Mouse (Mus musculus) forebrain, embryonic 14.5 days (tissue): Measurements from ENCODE around the gene Sgcd. TPM values are rescaled to one million over a fixed set of nuclear protein-coding genes. Genes with fewer than 3 reads are reported as not detected.

ENCODE experiments used
- ATAC-seq: fragments of 200-750 bp; cut with Nextera tagmentation; 2 replicates; pipeline ENCODE4 v1.8.0; 2017; ENCODE audit warnings: mild to moderate bottlenecking, moderate library complexity
- DNase-seq: peaks from one replicate; pipeline ENCODE4 v3.0.0-alpha.2; 2015; ENCODE audit warnings: low spot score
- H3K27ac ChIP-seq: fragments of 300-500 bp; sonication (generic); 2 replicates; pipeline ENCODE4 v1.5.1; 2014; ENCODE audit warnings: low read depth, mild to moderate bottlenecking, control low read depth, low read length, moderate library complexity
- H3K27me3 ChIP-seq: fragments of 300-500 bp; sonication (generic); replicated peaks from 2 replicates; pipeline ENCODE4 v1.6.1; 2014; ENCODE audit warnings: low read length, control low read depth, mixed read lengths; ENCODE audit not compliant: control insufficient read depth, insufficient read depth
- H3K36me3 ChIP-seq: fragments of 300-500 bp; sonication (generic); 2 replicates; pipeline ENCODE4 v1.6.1; 2014; ENCODE audit warnings: low read length, control low read depth; ENCODE audit not compliant: control insufficient read depth, insufficient read depth
- H3K4me1 ChIP-seq: fragments of 300-500 bp; sonication (generic); 2 replicates; pipeline ENCODE4 v1.6.1; 2014; ENCODE audit warnings: antibody characterized with exemption, low read length, control low read depth; ENCODE audit not compliant: control insufficient read depth, insufficient read depth
- H3K4me2 ChIP-seq: fragments of 300-500 bp; sonication (generic); 2 replicates; pipeline ENCODE4 v1.6.1; 2014; ENCODE audit warnings: mild to moderate bottlenecking, control low read depth, low read length
- H3K4me3 ChIP-seq: fragments of 300-500 bp; sonication (generic); 2 replicates; pipeline ENCODE4 v1.5.1; 2014; ENCODE audit warnings: low read depth, low read length, control low read depth
- H3K9ac ChIP-seq: fragments of 300-500 bp; sonication (generic); 2 replicates; pipeline ENCODE4 v1.6.1; 2014; ENCODE audit warnings: mild to moderate bottlenecking, low read length, control low read depth, moderate library complexity
- H3K9me3 ChIP-seq: fragments of 300-500 bp; sonication (generic); replicated peaks from 2 replicates; pipeline ENCODE4 v1.6.1; 2016; ENCODE audit warnings: low read length, control low read depth, mixed read lengths; ENCODE audit not compliant: control insufficient read depth
- WGBS: fragments of 180-500 bp; shearing (Covaris S2); extraction: QIAGEN DNeasy Blood & Tissue Kit; methylation state at CpG from one replicate; pipeline ENCODE4 v1.1.7; 2014; 5-methylcytosine and 5-hydroxymethylcytosine counted together
- polyA plus RNA-seq: library from polyadenylated mRNA; unstranded; fragments of >200 nt; fragmentation: Nextera tagmentation; extraction: Ambion mirVana; gene quantifications from 2 replicates; pipeline ENCODE4 v1.2.1, GENCODE M21; 2014

Sgcd gene
- polyA plus RNA-seq, 1 experiment from 2014 or later, result 0.91 TPM

DNA sequence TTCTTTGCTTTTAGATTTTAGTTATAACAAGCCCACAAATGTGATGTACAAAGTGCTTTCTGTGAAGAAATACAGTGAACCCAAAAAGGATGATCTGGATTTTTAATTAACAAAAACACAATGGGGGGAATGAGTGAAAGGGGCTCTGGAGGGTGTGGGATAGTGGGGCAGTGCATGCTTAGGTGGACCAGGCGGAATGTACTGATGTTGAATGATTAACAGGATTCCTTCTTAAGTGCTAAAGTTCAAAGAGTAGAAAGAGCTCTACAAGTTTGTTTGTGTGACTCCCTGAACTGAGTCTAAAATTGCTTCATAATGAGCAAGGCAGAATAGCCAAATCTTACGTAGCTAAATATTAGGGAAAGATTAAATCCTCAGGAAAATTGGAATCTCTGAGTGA is 246.0 kb downstream of the Sgcd start:
- 48% methylated on average over 2 of the region's 2 CpGs for WGBS
- Histone ChIP-seq H3K4me3 (no peak overlapping the region), H3K36me3 (no peaks in the 10 kb centered on the region), H3K27ac (no peak overlapping the region), H3K4me1 (no peaks in the 10 kb centered on the region), H3K27me3 (no peaks in the 10 kb centered on the region), H3K9ac (no peak overlapping the region), H3K9me3 (no peaks in the 10 kb centered on the region), H3K4me2 (no peak overlapping the region)
- ATAC-seq, result no peak
- DNase-seq, result no peak

DNA sequence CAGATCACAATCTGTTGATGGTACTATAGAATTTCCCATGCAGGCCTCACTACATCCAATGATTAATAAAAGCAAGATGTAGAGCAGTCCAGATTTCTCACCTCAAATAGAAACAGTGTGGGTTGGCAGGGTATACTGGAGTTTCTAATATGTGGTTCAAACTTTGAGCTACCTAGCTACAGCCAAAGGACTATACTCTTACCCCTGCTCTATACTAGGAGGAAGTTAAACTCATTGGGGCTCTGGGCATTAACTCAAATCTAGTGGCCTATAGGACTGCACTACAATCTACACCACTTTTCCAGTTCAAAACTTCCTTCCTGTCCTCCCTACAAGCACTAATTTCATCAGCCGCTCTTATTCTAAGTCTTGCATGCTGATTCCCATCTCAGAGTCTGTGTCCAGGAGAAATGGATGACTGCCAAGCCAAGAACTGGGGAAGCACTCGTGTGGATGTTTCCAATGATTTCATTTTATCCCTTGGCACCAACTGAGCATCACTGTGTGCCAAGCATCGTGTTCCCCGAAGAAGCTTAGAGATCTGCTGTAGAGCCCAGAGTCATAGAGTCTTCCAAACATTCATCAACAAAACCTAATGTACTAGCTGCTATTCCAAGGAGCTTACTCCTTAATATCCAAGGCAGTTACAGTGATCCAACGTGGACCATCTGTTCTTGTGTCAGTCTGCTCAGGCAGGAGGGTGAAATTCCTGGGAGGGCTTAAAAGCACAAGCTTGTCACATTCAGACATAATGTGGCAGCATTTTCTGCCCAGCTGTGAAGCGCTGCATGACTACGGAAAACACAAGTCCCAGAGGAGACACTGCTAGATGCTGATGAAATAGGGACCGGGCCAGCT is 283.6 kb downstream of the Sgcd start:
- H3K4me1 ChIP-seq, result peaks cover 4% of the 10 kb centered on the region; the same call in 1 of the 2 replicates
- H3K9me3 ChIP-seq, result no peaks in the 10 kb centered on the region
- H3K36me3 ChIP-seq, result no peaks in the 10 kb centered on the region
- no peak overlapping the region for H3K9ac ChIP-seq
- no peaks in the 10 kb centered on the region for H3K27me3 ChIP-seq
- no peak overlapping the region for H3K4me2 ChIP-seq
- H3K27ac ChIP-seq, result no peak overlapping the region
- ATAC-seq (peak; percentile 84), DNase-seq (peak; percentile 77)
- H3K4me3 ChIP-seq, result no peak overlapping the region
- 69% methylated on average over 8 of the region's 8 CpGs for WGBS

- ATAC-seq (no peak), DNase-seq (peak; percentile 24)
- H3K27ac ChIP-seq, result no peak overlapping the region
- no peak overlapping the region for H3K9ac ChIP-seq
- H3K9me3 ChIP-seq, result no peaks in the 10 kb centered on the region
- 16% methylated on average over 1 of the region's 1 CpGs for WGBS
- no peak overlapping the region for H3K4me2 ChIP-seq
- H3K36me3 ChIP-seq, result no peaks in the 10 kb centered on the region
- no peaks in the 10 kb centered on the region for H3K27me3 ChIP-seq
- H3K4me1 ChIP-seq, result no peaks in the 10 kb centered on the region
- no peak overlapping the region for H3K4me3 ChIP-seq
Measured at GRCm38 (mm10) chr11:47695611-47696010, 293.2 kb downstream of the Sgcd start.

DNA sequence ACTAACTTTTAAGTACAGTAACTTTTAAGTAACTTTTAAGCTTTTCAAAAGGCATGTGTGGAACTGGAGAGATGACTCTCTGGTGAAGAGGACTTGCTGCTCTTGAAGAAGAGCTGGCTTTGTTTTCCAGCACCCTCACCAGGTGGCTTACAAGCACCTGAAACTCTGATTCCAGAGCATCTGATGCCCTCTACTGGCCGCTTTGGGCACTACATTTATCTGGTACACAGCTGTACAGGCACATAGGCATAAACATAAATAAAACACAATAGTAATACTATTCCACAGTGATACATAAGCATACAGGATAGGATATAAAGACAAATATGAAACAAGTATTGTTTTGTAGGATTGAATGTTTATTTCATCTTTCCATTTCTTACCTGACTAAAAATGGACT is 330.6 kb downstream of the Sgcd start:
- H3K9me3 ChIP-seq, result no peaks in the 10 kb centered on the region
- no peak overlapping the region for H3K4me3 ChIP-seq
- H3K27me3 ChIP-seq, result no peaks in the 10 kb centered on the region
- WGBS, result 5% methylated on average over 1 of the region's 1 CpGs
- DNase-seq (peak; percentile 57), ATAC-seq (0 out of 2 replicates have a peak, but pooled peaks have one; percentile 57)
- H3K27ac ChIP-seq, result no peak overlapping the region
- H3K4me1 ChIP-seq, result no peaks in the 10 kb centered on the region
- H3K36me3 ChIP-seq, result no peaks in the 10 kb centered on the region
- H3K4me2 ChIP-seq, result no peak overlapping the region
- H3K9ac ChIP-seq, result no peak overlapping the region

- Histone ChIP-seq H3K27me3 (no peaks in the 10 kb centered on the region; the same call in 1 of the 2 replicates), H3K9ac (no peak overlapping the region), H3K27ac (no peak overlapping the region), H3K4me2 (no peak overlapping the region), H3K4me1 (no peaks in the 10 kb centered on the region), H3K9me3 (no peaks in the 10 kb centered on the region), H3K4me3 (no peak overlapping the region), H3K36me3 (no peaks in the 10 kb centered on the region)
- no peak for DNase-seq
- ATAC-seq, result no peak
Measured at GRCm38 (mm10) chr11:47645911-47646310, 342.9 kb downstream of the Sgcd start.

- DNase-seq, result peak; percentile 43
- Histone ChIP-seq H3K9ac (no peak overlapping the region), H3K9me3 (no peaks in the 10 kb centered on the region), H3K4me2 (no peak overlapping the region), H3K4me1 (no peaks in the 10 kb centered on the region; the same call in 1 of the 2 replicates), H3K36me3 (no peaks in the 10 kb centered on the region), H3K27me3 (no peaks in the 10 kb centered on the region; the same call in 1 of the 2 replicates), H3K27ac (no peak overlapping the region), H3K4me3 (no peak overlapping the region)
- peak; percentile 62 for ATAC-seq
- 5% methylated on average over 2 of the region's 2 CpGs for WGBS
Measured at GRCm38 (mm10) chr11:47641567-47642259, 347.1 kb downstream of the Sgcd start.

GRCm38 (mm10) chr11:47640556-47640955 is 348.2 kb downstream of the Sgcd start:
- Histone ChIP-seq H3K9me3 (no peaks in the 10 kb centered on the region), H3K9ac (no peak overlapping the region), H3K27me3 (no peaks in the 10 kb centered on the region; the same call in 1 of the 2 replicates), H3K4me1 (no peaks in the 10 kb centered on the region; the same call in 1 of the 2 replicates), H3K36me3 (no peaks in the 10 kb centered on the region), H3K4me2 (no peak overlapping the region), H3K4me3 (no peak overlapping the region), H3K27ac (no peak overlapping the region)
- DNase-seq (peak; percentile 41), ATAC-seq (peak; percentile 44; the same call in 1 of the 2 replicates)
- WGBS, result 14% methylated on average over 1 of the region's 1 CpGs

GRCm38 (mm10) chr11:47630186-47630585 is 358.6 kb downstream of the Sgcd start:
- Histone ChIP-seq H3K27me3 (no peaks in the 10 kb centered on the region), H3K4me2 (no peak overlapping the region), H3K36me3 (no peaks in the 10 kb centered on the region), H3K9ac (no peak overlapping the region), H3K27ac (no peak overlapping the region), H3K9me3 (no peaks in the 10 kb centered on the region), H3K4me3 (no peak overlapping the region), H3K4me1 (peaks cover 3% of the 10 kb centered on the region; the same call in 1 of the 2 replicates)
- 64% methylated on average over 2 of the region's 2 CpGs for WGBS
- ATAC-seq, result no peak
- DNase-seq, result no peak

DNA sequence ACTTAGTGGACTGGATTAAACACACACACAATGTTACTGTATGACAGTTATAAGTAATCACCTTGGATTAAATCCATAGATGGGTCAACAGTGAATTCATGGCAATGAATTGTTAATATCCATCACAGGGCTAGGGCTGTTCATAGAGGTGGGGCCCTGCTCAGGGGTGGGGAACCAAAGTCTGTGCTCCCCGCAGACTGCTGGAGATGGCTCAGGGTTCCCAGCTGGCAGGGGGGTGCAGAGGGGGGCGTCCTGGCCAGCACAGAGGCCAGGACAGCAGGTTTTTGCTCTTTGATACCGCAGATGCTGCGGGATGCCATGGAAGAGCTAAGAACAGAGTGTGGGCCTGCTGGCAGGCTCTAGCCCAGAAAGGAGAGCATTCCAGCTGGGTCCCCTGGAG is 378.9 kb downstream of the Sgcd start:
- no peaks in the 10 kb centered on the region for H3K36me3 ChIP-seq
- no peaks in the 10 kb centered on the region for H3K4me1 ChIP-seq
- H3K27ac ChIP-seq, result no peak overlapping the region
- ATAC-seq (no peak), DNase-seq (no peak)
- H3K9ac ChIP-seq, result no peak overlapping the region
- no peaks in the 10 kb centered on the region for H3K9me3 ChIP-seq
- H3K4me2 ChIP-seq, result no peak overlapping the region
- H3K27me3 ChIP-seq, result no peaks in the 10 kb centered on the region
- H3K4me3 ChIP-seq, result no peak overlapping the region
- 79% methylated on average over 4 of the region's 4 CpGs for WGBS
